Mouse (Mus musculus) heart, adult 2 months (tissue): ENCODE measurements around the gene Zbtb12.

ENCODE experiments used
- CTCF ChIP-seq: fragments of 200-600 bp; IDR thresholded peaks from 2 replicates; pipeline ENCODE4 v1.8.1; 2022; ENCODE audit warnings: antibody characterized with exemption, mild to moderate bottlenecking, moderate library complexity
- EP300 ChIP-seq: fragments of 200-500 bp; IDR thresholded peaks from 2 replicates; pipeline ENCODE4 v1.6.1; 2011; ENCODE audit warnings: low read depth, low read length, control low read depth; ENCODE audit not compliant: insufficient read depth
- POLR2A ChIP-seq: fragments of 200-500 bp; IDR thresholded peaks from 2 replicates; pipeline ENCODE4 v1.6.1; 2011; ENCODE audit warnings: mild to moderate bottlenecking, low read depth, low read length, control low read depth; ENCODE audit not compliant: insufficient read depth

DNA sequence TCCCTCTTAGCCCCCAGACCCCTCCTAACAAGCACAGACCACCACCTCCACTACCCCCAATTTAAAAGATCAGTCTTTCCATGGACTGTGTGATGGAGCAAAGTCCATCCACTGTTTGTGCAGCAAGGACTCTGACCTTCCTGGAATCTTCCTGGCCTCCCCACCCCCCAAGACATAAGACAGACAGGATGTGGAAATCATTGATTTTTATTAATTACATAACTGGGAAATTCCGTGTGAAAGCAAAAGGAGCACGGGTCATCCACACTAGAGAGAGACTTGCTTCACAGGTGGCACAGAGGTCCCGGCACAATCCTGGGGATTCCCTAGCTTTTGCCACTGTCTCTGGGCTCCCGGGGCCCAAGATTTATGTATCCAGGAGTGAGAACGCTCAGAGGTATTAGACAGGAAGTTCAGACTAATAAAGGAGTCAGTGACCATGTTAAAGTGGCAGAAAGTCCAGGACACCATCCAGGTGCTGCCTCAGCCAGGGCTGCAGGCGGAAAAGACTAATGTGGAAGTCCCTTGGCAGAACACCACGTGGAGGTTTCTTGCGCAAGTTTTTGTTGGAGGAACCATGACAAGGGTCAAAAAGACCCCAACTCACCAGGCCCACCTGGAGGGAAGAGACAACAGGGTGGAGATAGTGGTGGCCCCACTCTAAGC is 16.7 kb upstream of the Zbtb12 start, which contains the start of gene Cfb:
- TF ChIP-seq CTCF: no peak
- no peak for TF ChIP-seq EP300
- TF ChIP-seq POLR2A: no peak
